Mouse (Mus musculus) retina, adult 2 months (tissue): ENCODE measurements at regions not wholly inside any gene's neighbourhood (a gene's known extent, or its start where the extent isn't known, plus 50 kb on each side); places are given as distances from the start of the nearest gene placed in this dataset.

Source experiments
- DNase-seq: peaks from one replicate; pipeline ENCODE4 v3.0.0-alpha.2; 2012; ENCODE audit warnings: low read depth, low spot score

- no peak for DNase-seq
These were observed 443.0 kb upstream of the Mki67 start for GRCm38 (mm10) chr7:136159136-136159535.

DNA sequence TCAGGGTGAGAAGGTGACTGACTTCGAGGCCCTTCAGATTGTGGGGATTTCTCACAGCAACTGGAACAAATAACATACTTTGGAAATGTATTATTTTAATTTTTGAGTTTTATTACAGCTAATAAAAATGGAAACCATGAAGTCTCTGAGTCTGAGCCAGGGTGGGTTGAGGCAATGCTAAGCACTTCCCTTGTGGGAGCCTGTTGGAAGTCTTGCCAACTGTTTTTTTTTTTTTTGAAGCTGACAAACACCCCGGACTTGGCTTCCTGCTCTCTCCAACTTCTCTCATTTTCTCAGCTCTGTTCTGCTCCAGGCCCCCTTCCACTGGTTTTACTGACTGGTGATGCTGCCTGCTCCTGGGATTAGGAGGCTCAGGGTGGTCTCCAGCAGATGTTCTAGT, 445.4 kb upstream of the Mki67 start:
- DNase-seq = no peak

- DNase-seq = no peak
These were observed 448.7 kb upstream of the Mki67 start for GRCm38 (mm10) chr7:136164834-136165233.

GRCm38 (mm10) chr7:136169261-136169660, 453.1 kb upstream of the Mki67 start:
- no peak for DNase-seq

DNA sequence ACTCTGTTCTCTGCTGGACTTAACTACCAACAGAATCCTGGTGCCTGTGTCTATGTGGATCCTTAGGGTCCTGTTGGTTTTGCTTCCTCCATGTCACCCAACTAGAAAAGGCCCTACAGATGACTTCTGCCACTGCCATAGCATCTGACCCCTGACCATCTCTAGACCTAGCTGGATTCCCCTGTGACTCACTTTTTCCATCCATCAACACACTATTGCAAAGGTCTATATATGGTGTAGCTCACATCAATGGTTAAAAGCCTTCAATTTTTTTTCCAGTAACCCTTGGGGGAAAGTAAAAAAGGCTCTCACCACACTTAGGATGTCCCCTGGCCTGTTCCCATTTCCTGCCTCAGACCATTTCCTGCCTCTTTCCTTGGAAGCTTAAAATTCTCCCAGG, 460.2 kb upstream of the Mki67 start:
- no peak for DNase-seq

DNA sequence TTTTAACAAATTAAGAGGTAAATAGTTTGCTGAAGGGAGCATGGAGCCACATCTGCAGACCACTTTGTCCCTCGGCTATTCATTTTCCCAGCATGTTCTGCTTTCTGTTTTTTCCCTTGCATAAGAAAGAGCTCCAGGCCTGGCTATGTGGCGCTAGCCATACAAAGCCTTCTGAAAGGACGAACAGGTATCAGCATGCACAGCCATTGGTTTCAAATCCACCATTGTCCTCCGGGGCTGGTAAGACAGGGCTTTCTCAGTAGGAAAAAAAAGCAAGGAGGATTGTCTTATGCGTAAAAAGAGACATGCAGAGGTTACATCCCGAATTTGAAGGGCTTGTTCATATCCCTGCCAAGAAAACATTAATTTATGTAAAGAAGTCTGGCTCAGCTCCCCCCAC, 464.8 kb upstream of the Mki67 start:
- DNase-seq = no peak

- DNase-seq = no peak
These were observed 465.9 kb upstream of the Mki67 start for GRCm38 (mm10) chr7:136182101-136182500.

GRCm38 (mm10) chr7:136196424-136197160, 480.4 kb upstream of the Mki67 start:
- DNase-seq = no peak

- DNase-seq = no peak
These were observed 492.7 kb upstream of the Mki67 start for GRCm38 (mm10) chr7:136208879-136209278.

DNA sequence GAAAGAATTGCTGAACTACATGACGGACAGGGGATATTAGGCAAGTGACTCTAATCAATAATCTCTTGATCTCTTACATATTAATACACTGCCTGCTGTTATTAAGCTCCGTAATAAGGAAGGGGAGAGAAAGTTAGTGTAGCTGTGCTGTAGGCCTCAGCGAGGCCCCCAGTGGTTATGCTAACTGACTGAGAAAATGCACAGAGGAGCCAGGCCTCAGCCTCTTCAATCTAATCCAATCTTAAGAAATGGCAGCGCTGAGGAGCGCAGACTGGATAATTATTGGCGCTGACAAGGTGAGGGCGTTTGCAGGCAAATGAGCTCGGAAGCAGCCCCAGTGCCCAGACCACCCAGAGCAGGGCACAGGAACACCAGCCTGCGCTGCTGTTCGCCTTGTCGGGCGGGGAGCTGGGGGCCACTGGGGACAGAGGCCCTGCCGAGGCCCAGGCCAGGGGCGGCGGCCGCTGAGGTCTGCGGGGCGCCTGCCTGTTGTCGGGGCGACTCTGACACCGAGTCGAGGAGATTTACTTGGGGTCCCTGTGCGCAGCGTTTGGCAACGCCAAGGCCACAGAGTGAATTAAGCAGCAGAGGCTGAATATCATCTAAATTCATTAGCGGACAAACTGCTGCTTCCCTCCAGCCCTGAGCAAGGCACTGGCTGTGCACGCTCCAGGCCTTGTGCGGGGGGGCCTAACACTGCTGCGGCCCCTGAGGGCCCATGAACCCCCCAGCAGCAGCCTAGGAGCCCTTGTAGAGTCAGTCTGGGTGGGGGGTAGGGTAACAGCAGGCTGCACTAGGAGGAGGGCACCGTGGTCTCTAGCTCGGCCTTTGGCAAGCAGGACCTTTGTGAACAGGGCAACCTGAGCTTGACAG, 493.4 kb upstream of the Mki67 start:
- no peak for DNase-seq

DNA sequence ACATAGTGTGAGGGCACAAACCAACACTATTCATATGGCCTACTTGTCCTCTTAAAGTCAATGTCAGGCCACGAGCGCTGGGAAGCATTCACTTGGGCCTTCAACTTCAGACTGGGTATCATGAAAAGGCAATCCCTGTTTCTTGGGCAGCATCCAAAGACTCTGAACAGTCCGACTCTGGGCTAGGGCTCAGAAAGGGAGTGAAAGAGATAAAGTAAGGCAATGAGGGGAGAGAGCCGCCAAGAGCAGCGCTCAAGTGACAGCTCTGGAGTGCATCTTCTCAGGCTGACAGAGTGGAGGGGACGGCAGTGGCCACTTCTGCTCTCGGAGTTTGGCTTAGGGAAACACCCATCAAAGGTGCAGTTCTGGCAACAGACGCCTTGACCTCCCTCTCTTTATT, 496.3 kb upstream of the Mki67 start:
- no peak for DNase-seq

DNA sequence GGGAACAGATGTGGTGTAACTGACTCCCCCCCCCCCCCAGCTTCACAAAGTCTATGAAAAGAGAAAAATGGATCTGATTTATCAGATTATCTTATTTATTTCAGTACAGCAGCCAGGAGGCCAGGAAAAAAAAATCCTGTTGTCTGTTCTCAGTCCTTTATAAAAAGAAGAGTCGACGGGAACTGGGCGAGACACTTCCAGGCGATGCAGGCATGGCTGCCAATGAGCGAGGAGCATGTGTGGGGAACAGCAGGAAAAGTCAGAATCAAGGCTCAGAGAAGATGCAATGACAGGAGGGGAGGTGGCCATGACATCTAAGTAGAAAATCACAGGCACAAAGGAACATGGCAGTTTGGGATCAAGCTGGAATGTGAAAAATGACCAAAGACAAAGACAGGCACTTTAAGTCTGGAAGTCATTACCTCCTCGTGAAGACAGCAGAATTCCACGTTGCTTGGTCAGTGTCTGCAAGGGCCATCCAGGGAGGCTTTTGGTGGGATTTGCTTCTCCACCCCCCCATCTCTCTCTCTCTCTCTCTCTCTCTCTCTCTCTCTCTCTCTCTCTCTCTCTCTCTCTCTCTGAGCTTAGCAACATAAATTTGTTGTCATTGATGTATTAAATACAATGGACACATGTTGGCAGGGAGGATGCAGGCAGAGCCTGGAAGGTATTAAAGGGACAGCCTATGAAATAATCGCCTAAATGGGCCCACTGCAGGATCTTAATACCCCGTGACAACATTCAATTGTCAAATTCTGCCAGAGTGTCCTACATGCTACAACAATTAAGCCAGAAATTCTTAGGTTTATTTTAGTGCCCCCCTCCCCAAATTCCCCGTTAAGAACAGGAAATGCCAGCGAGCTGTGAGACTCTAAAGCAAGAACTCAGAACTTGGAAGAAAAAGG, 497.1 kb upstream of the Mki67 start:
- DNase-seq = no peak

- DNase-seq = no peak
These were observed 497.8 kb upstream of the Mki67 start for GRCm38 (mm10) chr7:136213962-136214308.

- DNase-seq = no peak
These were observed 498.3 kb upstream of the Mki67 start for GRCm38 (mm10) chr7:136214415-136214814.

GRCm38 (mm10) chr7:136216734-136217133, 500.6 kb upstream of the Mki67 start:
- no peak for DNase-seq

DNA sequence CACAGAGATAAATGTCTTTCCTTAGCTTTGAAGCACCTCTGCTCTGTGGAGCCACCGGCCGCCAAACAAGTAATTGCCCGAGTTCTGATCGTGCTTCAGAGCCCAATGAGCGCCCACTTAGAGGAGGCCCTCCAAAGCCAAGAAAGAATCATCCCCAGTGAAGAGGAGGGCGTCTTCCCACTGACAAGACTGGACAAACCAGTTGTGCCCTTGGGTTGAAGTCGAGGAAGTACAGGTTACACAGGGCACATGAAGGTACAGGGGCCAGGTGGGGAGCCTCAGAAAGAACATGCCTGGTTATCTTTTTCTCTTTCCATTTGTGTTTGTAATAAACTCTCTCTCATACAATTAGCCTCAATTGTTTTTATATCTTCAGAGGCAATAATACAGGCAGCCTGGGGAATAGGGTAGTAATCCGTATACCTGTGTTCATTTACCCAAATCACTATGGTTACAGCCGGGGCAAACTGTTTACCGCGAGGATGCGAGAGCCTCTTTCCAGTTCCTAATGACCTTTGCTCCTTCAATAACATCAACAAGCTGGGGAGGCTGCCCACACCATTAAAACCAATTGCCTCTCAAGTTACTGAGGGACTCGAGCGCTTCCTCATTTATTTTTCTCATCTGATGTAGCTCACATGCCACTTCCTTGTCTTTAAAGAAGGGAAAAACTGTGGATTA, 503.5 kb upstream of the Mki67 start:
- DNase-seq = no peak

DNA sequence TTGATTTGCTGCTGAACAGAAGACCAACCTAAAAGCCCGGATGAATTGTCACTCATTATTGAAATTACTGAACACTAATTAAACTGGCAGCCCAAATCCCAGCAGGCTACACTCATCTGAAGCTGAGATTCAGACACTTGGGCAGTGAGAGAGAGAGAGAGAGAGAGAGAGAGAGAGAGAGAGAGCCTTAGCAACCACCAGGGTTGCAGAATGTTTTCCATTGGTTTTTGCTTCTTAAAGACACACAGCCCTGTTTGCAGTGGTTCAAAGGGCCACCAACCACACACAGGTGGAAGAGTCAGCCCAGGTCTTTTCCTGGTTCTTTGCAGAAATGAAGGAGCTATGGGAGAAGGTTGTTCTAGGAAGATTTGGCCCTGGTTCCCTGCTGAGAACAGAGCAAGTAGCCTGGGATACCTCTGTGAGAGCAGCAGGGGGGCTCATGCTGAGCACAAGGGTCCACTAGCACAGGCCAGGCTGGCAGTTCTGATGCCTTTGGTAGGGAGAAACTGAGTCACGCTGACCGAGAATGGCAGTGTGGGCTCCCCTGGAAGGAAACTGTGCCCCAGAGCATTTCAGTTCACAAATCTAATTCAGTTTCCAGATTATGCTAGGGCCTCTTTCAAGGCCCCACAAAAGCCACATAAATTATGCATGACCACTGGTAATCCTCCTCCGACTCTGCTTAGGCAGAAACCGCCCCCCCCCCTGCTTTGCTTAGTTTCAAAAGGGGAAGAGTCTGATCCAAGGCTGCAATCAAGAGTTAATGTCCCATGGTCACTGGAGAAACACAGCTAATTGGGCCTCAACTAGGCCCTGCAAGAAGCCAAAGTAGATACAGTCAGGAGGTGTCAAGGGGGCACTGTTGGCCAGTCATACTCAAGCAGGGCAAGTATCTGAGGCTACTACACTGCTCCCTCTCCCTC, 504.3 kb upstream of the Mki67 start:
- DNase-seq = no peak

GRCm38 (mm10) chr7:136221620-136222019, 505.5 kb upstream of the Mki67 start:
- DNase-seq = no peak

DNA sequence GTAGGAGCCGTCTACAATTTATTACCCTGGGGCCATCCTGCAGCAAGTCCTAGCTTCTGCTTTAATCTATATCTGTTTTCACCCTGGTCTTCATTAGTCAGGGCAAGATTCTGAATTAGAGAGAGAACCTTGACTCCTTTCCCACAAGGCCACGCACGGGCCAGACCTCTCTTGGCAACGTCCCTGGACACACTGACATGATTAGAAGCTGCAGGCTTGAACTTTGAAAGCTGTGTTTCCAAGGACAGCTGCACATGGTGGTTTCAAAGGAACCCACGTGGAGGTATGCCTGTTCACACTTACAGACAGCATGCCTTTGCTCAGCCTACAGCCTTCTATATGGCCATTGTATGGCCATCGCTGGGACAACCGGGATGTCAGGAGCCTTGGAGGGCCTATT, 509.9 kb upstream of the Mki67 start:
- no peak for DNase-seq

- no peak for DNase-seq
These were observed 512.2 kb upstream of the Mki67 start for GRCm38 (mm10) chr7:136228331-136228730.
